Mouse (Mus musculus) lung, postnatal 0 days (tissue): ENCODE data around the gene Tmem178b.

Experiments
- CTCF ChIP-seq: IDR thresholded peaks from 2 replicates; pipeline ENCODE4 v1.5.1; 2016; ENCODE audit warnings: antibody characterized with exemption, mild to moderate bottlenecking
- EP300 ChIP-seq: IDR thresholded peaks from 2 replicates; pipeline ENCODE4 v1.6.1; 2016; ENCODE audit warnings: antibody characterized with exemption, mild to moderate bottlenecking, control low read depth

- TF ChIP-seq CTCF (no peak), EP300 (no peak)
Measured at GRCm38 (mm10) chr6:39828736-39829135, 44.3 kb upstream of the Tmem178b start.
